ENCODE assay signal across 11 mouse cellular contexts in the genomic region with DNA sequence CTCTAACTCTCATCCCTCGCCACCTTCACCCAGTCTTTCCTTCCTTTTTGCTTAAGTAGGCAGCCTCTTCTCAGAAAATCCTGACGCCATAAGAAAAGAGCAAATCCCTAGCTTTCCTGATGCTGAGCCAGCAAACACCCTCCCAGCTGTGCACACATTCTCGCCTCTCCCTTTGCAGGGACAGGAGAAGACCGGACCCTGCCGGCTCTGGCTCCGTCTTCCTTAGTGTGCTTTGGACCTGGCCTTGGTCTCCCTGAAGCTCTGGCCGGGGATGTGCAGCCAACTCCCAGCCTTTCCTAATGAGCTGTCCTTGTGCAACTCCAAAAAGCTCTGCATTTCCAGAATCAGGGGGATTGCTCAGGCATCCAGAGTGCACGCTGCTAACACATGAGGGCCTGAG.
DNase-seq lines count a peak whose midpoint lies in the region; ATAC-seq and TF ChIP-seq lines count a peak whose summit lies in the region.
"Had no signal": no experiment of that assay in that cellular context is flagged by ENCODE, and none has a peak within 500 bp of the region (broad histone marks: within the 10 kb centered on the region; RNA-seq: fewer than 3 reads in every experiment).

No protein-coding gene starts in this region.

- H3K4me2 ChIP-seq in kidney, embryonic 15.5 days = no peak overlapping the region
- H3K4me2 ChIP-seq in midbrain, embryonic 14.5 days (ENCODE audit: low read length) = no peak overlapping the region
- H3K4me2 ChIP-seq: liver, embryonic 12.5 days had no signal

- 87% methylated on average over 8 of the region's 8 CpGs for WGBS in kidney, embryonic 15.5 days
- WGBS in midbrain, embryonic 14.5 days = 37% methylated on average over 8 of the region's 8 CpGs

- H3K27me3 ChIP-seq in kidney, embryonic 15.5 days = no peaks in the 10 kb centered on the region
- no peaks in the 10 kb centered on the region for H3K27me3 ChIP-seq in midbrain, embryonic 14.5 days (ENCODE audit: control insufficient read depth, insufficient read depth, low read length)
- H3K27me3 ChIP-seq: CH12.LX; liver, embryonic 12.5 days had no signal

- no peaks in the 10 kb centered on the region for H3K36me3 ChIP-seq in kidney, embryonic 15.5 days
- no peaks in the 10 kb centered on the region for H3K36me3 ChIP-seq in midbrain, embryonic 14.5 days (ENCODE audit: control insufficient read depth, insufficient read depth, low read length)
- H3K36me3 ChIP-seq: liver, embryonic 12.5 days had no signal

- H3K27ac ChIP-seq in kidney, embryonic 15.5 days = no peak overlapping the region
- H3K27ac ChIP-seq in midbrain, embryonic 14.5 days (replicated peaks; ENCODE audit: low read depth, low read length) = peak overlapping the region; percentile 82
- H3K27ac ChIP-seq: liver, embryonic 12.5 days had no signal

- no peak for TF ChIP-seq CTCF in brain, embryonic 14.5 days (IDR thresholded peaks at IDR 0.05; ENCODE audit: borderline replicate concordance, extremely low read depth, insufficient read depth, insufficient read length)

- DNase-seq in kidney, postnatal 14 days = peak; percentile 6
- peak; percentile 61 for DNase-seq in brain, embryonic 14.5 days (ENCODE audit: low read depth)
- peak; percentile 35 to 56 for DNase-seq in gastrocnemius, postnatal 36 days
- no peak for DNase-seq in midbrain, embryonic 14.5 days
- DNase-seq in spleen, adult 18-20 months = no peak
- no peak for DNase-seq in cerebellum, postnatal 4 days (ENCODE audit: low spot score in 2 of 2)
- no peak for DNase-seq in thymus, postnatal 4 days
- DNase-seq: kidney, adult 2 months had no signal

- no peaks in the 10 kb centered on the region for H3K4me1 ChIP-seq in kidney, embryonic 15.5 days
- peaks cover 26% of the 10 kb centered on the region for H3K4me1 ChIP-seq in midbrain, embryonic 14.5 days (ENCODE audit: control insufficient read depth, insufficient read depth, low read length)
- H3K4me1 ChIP-seq: liver, embryonic 12.5 days had no signal

- no peak for ATAC-seq in kidney, embryonic 15.5 days (replicated peaks; ENCODE audit: low FRiP score)
- ATAC-seq in midbrain, embryonic 14.5 days (ENCODE audit: low FRiP score, low TSS enrichment) = no peak
- ATAC-seq: liver, embryonic 12.5 days had no signal

- intact Hi-C loops in gastrocnemius, postnatal 36 days (cut with DNase I) = no loop called here

- no peak for TF ChIP-seq POLR2A in brain, embryonic 14.5 days (IDR thresholded peaks at IDR 0.05; ENCODE audit: borderline replicate concordance, extremely low read depth, insufficient read depth, insufficient read length, poor library complexity, severe bottlenecking)

- no peak overlapping the region for H3K9ac ChIP-seq in kidney, embryonic 15.5 days
- H3K9ac ChIP-seq in midbrain, embryonic 14.5 days (replicated peaks; ENCODE audit: low read length) = no peak overlapping the region
- H3K9ac ChIP-seq: liver, embryonic 12.5 days had no signal

- H3K9me3 ChIP-seq in kidney, embryonic 15.5 days (replicated peaks) = no peaks in the 10 kb centered on the region
- no peaks in the 10 kb centered on the region for H3K9me3 ChIP-seq in midbrain, embryonic 14.5 days (ENCODE audit: control insufficient read depth, low read length)

- no peak overlapping the region for H3K4me3 ChIP-seq in kidney, embryonic 15.5 days (replicated peaks)
- H3K4me3 ChIP-seq in midbrain, embryonic 14.5 days (replicated peaks; ENCODE audit: low read depth, low read length) = no peak overlapping the region
- H3K4me3 ChIP-seq: liver, embryonic 12.5 days had no signal

Comparison
In these comparisons a context has a peak if more than half of its experiments do, and no peak if none do; other contexts are left out.
1. DNase-seq: peak in kidney, postnatal 14 days (single experiment), brain, embryonic 14.5 days (single experiment) and gastrocnemius, postnatal 36 days (2 of 2); none in midbrain, embryonic 14.5 days (single experiment), spleen, adult 18-20 months (0 of 2), cerebellum, postnatal 4 days (0 of 2) and thymus, postnatal 4 days (single experiment).